Mouse (Mus musculus): ENCODE measurements around the gene Kif11. TPM values are rescaled to one million over a fixed set of nuclear protein-coding genes. Genes with fewer than 3 reads are reported as not detected.

Kif11 gene
- polyA plus RNA-seq, 2 experiments = 46.7 to 47.1 TPM

GRCm38 (mm10) chr19:37396279-37396678 lies 20.1 kb downstream of the Kif11 start:
- H3K36me3 ChIP-seq (ENCODE audit: control insufficient read depth, insufficient read depth, low read length) = peaks cover 66% of the 10 kb centered on the region
- no peak overlapping the region for H3K9ac ChIP-seq (ENCODE audit: low read depth, low read length, severe bottlenecking)
- H3K9me3 ChIP-seq (ENCODE audit: control insufficient read depth, low read length) = no peaks in the 10 kb centered on the region
- no peak for DNase-seq (ENCODE audit: low spot score)
- no peak for ATAC-seq (ENCODE audit: low FRiP score, low read depth)
- no peaks in the 10 kb centered on the region for H3K4me1 ChIP-seq (ENCODE audit: control insufficient read depth, insufficient read depth, low read length)
- no peaks in the 10 kb centered on the region for H3K27me3 ChIP-seq (ENCODE audit: control insufficient read depth, insufficient read depth, low read length)
- no peak overlapping the region for H3K4me3 ChIP-seq (replicated peaks; ENCODE audit: low read length)
- 96% methylated on average over 3 of the region's 3 CpGs for WGBS
- no peak overlapping the region for H3K4me2 ChIP-seq (replicated peaks; ENCODE audit: low read depth, low read length, severe bottlenecking)
- TF ChIP-seq POLR2A (IDR thresholded peaks at IDR 0.05; ENCODE audit: borderline replicate concordance, extremely low read depth, insufficient read depth, insufficient read length) = no peak
- no peak overlapping the region for H3K27ac ChIP-seq (replicated peaks; ENCODE audit: low read depth, low read length)

- ATAC-seq (ENCODE audit: low FRiP score, low read depth) (no peak), DNase-seq (ENCODE audit: low spot score) (no peak)
- H3K4me2 ChIP-seq (replicated peaks; ENCODE audit: low read depth, low read length, severe bottlenecking) = no peak overlapping the region
- no peaks in the 10 kb centered on the region for H3K9me3 ChIP-seq (ENCODE audit: control insufficient read depth, low read length)
- H3K9ac ChIP-seq (ENCODE audit: low read depth, low read length, severe bottlenecking) = no peak overlapping the region
- no peaks in the 10 kb centered on the region for H3K4me1 ChIP-seq (ENCODE audit: control insufficient read depth, insufficient read depth, low read length)
- no peaks in the 10 kb centered on the region for H3K27me3 ChIP-seq (ENCODE audit: control insufficient read depth, insufficient read depth, low read length)
- peaks cover 73% of the 10 kb centered on the region for H3K36me3 ChIP-seq (ENCODE audit: control insufficient read depth, insufficient read depth, low read length)
- no peak overlapping the region for H3K27ac ChIP-seq (replicated peaks; ENCODE audit: low read depth, low read length)
- 79% methylated on average over 6 of the region's 6 CpGs for WGBS
- no peak overlapping the region for H3K4me3 ChIP-seq (replicated peaks; ENCODE audit: low read length)
- no peak for TF ChIP-seq POLR2A (IDR thresholded peaks at IDR 0.05; ENCODE audit: borderline replicate concordance, extremely low read depth, insufficient read depth, insufficient read length)
Measured at GRCm38 (mm10) chr19:37400936-37401335, 24.7 kb downstream of the Kif11 start.

- Histone ChIP-seq H3K4me2 (replicated peaks; ENCODE audit: low read depth, low read length, severe bottlenecking) (no peak overlapping the region), H3K36me3 (ENCODE audit: control insufficient read depth, insufficient read depth, low read length) (peaks cover 62% of the 10 kb centered on the region), H3K9ac (ENCODE audit: low read depth, low read length, severe bottlenecking) (no peak overlapping the region), H3K9me3 (ENCODE audit: control insufficient read depth, low read length) (no peaks in the 10 kb centered on the region), H3K27me3 (ENCODE audit: control insufficient read depth, insufficient read depth, low read length) (no peaks in the 10 kb centered on the region), H3K27ac (replicated peaks; ENCODE audit: low read depth, low read length) (no peak overlapping the region), H3K4me1 (ENCODE audit: control insufficient read depth, insufficient read depth, low read length) (no peaks in the 10 kb centered on the region), H3K4me3 (replicated peaks; ENCODE audit: low read length) (no peak overlapping the region)
- ATAC-seq (ENCODE audit: low FRiP score, low read depth) (no peak), DNase-seq (ENCODE audit: low spot score) (peak; percentile 52)
- 90% methylated on average over 4 of the region's 4 CpGs for WGBS
- TF ChIP-seq POLR2A (IDR thresholded peaks at IDR 0.05; ENCODE audit: borderline replicate concordance, extremely low read depth, insufficient read depth, insufficient read length) = no peak
Measured at GRCm38 (mm10) chr19:37418294-37418693, 42.1 kb downstream of the Kif11 start.

- H3K36me3 ChIP-seq (ENCODE audit: control insufficient read depth, insufficient read depth, low read length) = peaks cover 49% of the 10 kb centered on the region
Measured at GRCm38 (mm10) chr19:37419613-37420012, 43.4 kb downstream of the Kif11 start.

GRCm38 (mm10) chr19:37428589-37428988 lies 52.4 kb downstream of the Kif11 start:
- Histone ChIP-seq H3K9me3 (ENCODE audit: control insufficient read depth, low read length) (no peaks in the 10 kb centered on the region), H3K4me2 (replicated peaks; ENCODE audit: low read depth, low read length, severe bottlenecking) (no peak overlapping the region), H3K27ac (replicated peaks; ENCODE audit: low read depth, low read length) (no peak overlapping the region), H3K4me3 (replicated peaks; ENCODE audit: low read length) (no peak overlapping the region), H3K27me3 (ENCODE audit: control insufficient read depth, insufficient read depth, low read length) (peaks cover 16% of the 10 kb centered on the region), H3K9ac (ENCODE audit: low read depth, low read length, severe bottlenecking) (no peak overlapping the region), H3K4me1 (ENCODE audit: control insufficient read depth, insufficient read depth, low read length) (no peaks in the 10 kb centered on the region), H3K36me3 (ENCODE audit: control insufficient read depth, insufficient read depth, low read length) (no peaks in the 10 kb centered on the region)
- ATAC-seq (ENCODE audit: low FRiP score, low read depth) = no peak
- 62% methylated on average over 5 of the region's 5 CpGs for WGBS
- DNase-seq (ENCODE audit: low spot score) = no peak
- no peak for TF ChIP-seq POLR2A (IDR thresholded peaks at IDR 0.05; ENCODE audit: borderline replicate concordance, extremely low read depth, insufficient read depth, insufficient read length)

More at GRCm38 (mm10) chr19:37419613-37420012, 43.4 kb downstream of the Kif11 start:
- Histone ChIP-seq H3K27ac (replicated peaks; ENCODE audit: low read depth, low read length) (no peak overlapping the region), H3K4me1 (ENCODE audit: control insufficient read depth, insufficient read depth, low read length) (no peaks in the 10 kb centered on the region), H3K9ac (ENCODE audit: low read depth, low read length, severe bottlenecking) (no peak overlapping the region), H3K4me2 (replicated peaks; ENCODE audit: low read depth, low read length, severe bottlenecking) (no peak overlapping the region), H3K4me3 (replicated peaks; ENCODE audit: low read length) (no peak overlapping the region), H3K27me3 (ENCODE audit: control insufficient read depth, insufficient read depth, low read length) (no peaks in the 10 kb centered on the region), H3K9me3 (ENCODE audit: control insufficient read depth, low read length) (no peaks in the 10 kb centered on the region)
- peak; percentile 63 for DNase-seq (ENCODE audit: low spot score)
- no peak for TF ChIP-seq POLR2A (IDR thresholded peaks at IDR 0.05; ENCODE audit: borderline replicate concordance, extremely low read depth, insufficient read depth, insufficient read length)
- WGBS = 42% methylated on average over 3 of the region's 3 CpGs
- no peak for ATAC-seq (ENCODE audit: low FRiP score, low read depth)

Data from limb, embryonic 14.5 days (tissue).